In genomic region chr2:38223759-38224158, GRCm38 (mm10) we compare ENCODE assay signal across 22 mouse cellular contexts.
A peak's percentile ranks its signal among the peaks of the same experiment; 100 is the strongest.
DNase-seq lines count a peak whose midpoint lies in the region; ATAC-seq lines count a peak whose summit lies in the region.
"Had no signal": no experiment of that assay in that cellular context is flagged by ENCODE, and none has a peak within 500 bp of the region (broad histone marks: within the 10 kb centered on the region; RNA-seq: fewer than 3 reads in every experiment).

No protein-coding gene starts in this region.

- no peak overlapping the region for H3K27ac ChIP-seq in heart, embryonic 11.5 days (ENCODE audit: low read depth, low read length)
- no peak overlapping the region for H3K27ac ChIP-seq in hindbrain, embryonic 16.5 days (ENCODE audit: low read depth, low read length)
- H3K27ac ChIP-seq: embryonic facial prominence, embryonic 15.5 days; heart, adult 2 months; hindbrain, postnatal 0 days; limb, embryonic 15.5 days; liver, embryonic 15.5 days; midbrain, embryonic 13.5 days; neural tube, embryonic 13.5 days had no signal

- 61% methylated on average over 2 of the region's 2 CpGs for whole genome bisulfite sequencing in heart, embryonic 11.5 days (ENCODE audit: insufficient replicate concordance)
- WGBS in hindbrain, embryonic 16.5 days, result 43% methylated on average over 2 of the region's 2 CpGs

- H3K4me2 ChIP-seq in heart, embryonic 11.5 days, result no peak overlapping the region
- no peak overlapping the region for H3K4me2 ChIP-seq in hindbrain, embryonic 16.5 days (ENCODE audit: low read length)
- H3K4me2 ChIP-seq: embryonic facial prominence, embryonic 15.5 days; limb, embryonic 15.5 days; liver, embryonic 15.5 days; midbrain, embryonic 13.5 days; neural tube, embryonic 13.5 days had no signal

- H3K9ac ChIP-seq in heart, embryonic 11.5 days (ENCODE audit: low read depth, low read length), result no peak overlapping the region
- no peak overlapping the region for H3K9ac ChIP-seq in hindbrain, embryonic 16.5 days (ENCODE audit: low read depth, low read length)
- H3K9ac ChIP-seq: embryonic facial prominence, embryonic 15.5 days; limb, embryonic 15.5 days; liver, embryonic 15.5 days; midbrain, embryonic 13.5 days; neural tube, embryonic 13.5 days had no signal

- H3K27me3 ChIP-seq in heart, embryonic 11.5 days (ENCODE audit: control insufficient read depth, insufficient read depth, low read length), result no peaks in the 10 kb centered on the region
- peaks cover 10% of the 10 kb centered on the region for H3K27me3 ChIP-seq in hindbrain, embryonic 16.5 days (replicated peaks; ENCODE audit: control insufficient read depth, insufficient read depth, low read length)
- H3K27me3 ChIP-seq: embryonic facial prominence, embryonic 15.5 days; limb, embryonic 15.5 days; liver, embryonic 15.5 days had no signal

- ATAC-seq in heart, embryonic 11.5 days (replicated peaks; ENCODE audit: insufficient number of reproducible peaks, low FRiP score, low TSS enrichment), result no peak
- ATAC-seq in hindbrain, embryonic 16.5 days, result no peak
- ATAC-seq: hindbrain, postnatal 0 days; midbrain, embryonic 13.5 days had no signal

- no peaks in the 10 kb centered on the region for H3K4me1 ChIP-seq in heart, embryonic 11.5 days (ENCODE audit: control insufficient read depth, insufficient read depth, low read length)
- H3K4me1 ChIP-seq in hindbrain, embryonic 16.5 days (ENCODE audit: control insufficient read depth, insufficient read depth, low read depth, low read length), result no peaks in the 10 kb centered on the region
- H3K4me1 ChIP-seq: embryonic facial prominence, embryonic 15.5 days; limb, embryonic 15.5 days had no signal

- H3K36me3 ChIP-seq in heart, embryonic 11.5 days (ENCODE audit: control insufficient read depth, insufficient read depth, low read length), result no peaks in the 10 kb centered on the region
- H3K36me3 ChIP-seq in hindbrain, embryonic 16.5 days (ENCODE audit: control insufficient read depth, insufficient read depth, low read length), result no peaks in the 10 kb centered on the region
- H3K36me3 ChIP-seq: embryonic facial prominence, embryonic 15.5 days; limb, embryonic 15.5 days; liver, embryonic 15.5 days; midbrain, embryonic 13.5 days; neural tube, embryonic 13.5 days had no signal

- no peak overlapping the region for H3K4me3 ChIP-seq in heart, embryonic 11.5 days (ENCODE audit: low read depth, low read length)
- H3K4me3 ChIP-seq in hindbrain, embryonic 16.5 days (ENCODE audit: low read length), result no peak overlapping the region
- H3K4me3 ChIP-seq: embryonic facial prominence, embryonic 15.5 days; heart, adult 2 months; limb, embryonic 15.5 days; liver, embryonic 15.5 days; midbrain, embryonic 13.5 days; neural tube, embryonic 13.5 days had no signal

- DNase-seq in embryo, embryonic 11 days, result peak; percentile 12
- DNase-seq in embryo, embryonic 10 days (ENCODE audit: low spot score), result no peak
- DNase-seq in heart, adult 18-20 months, result peak; percentile 42 to 63
- DNase-seq in NIH3T3 (ENCODE audit: low read depth), result peak; percentile 72
- peak; percentile 13 for DNase-seq in gastrocnemius, postnatal 25 days
- no peak for DNase-seq in layer of hippocampus, adult 9-10 months (ENCODE audit: low spot score)
- DNase-seq: cerebellum, adult 2 months; kidney, adult 11 months; kidney, postnatal 14 days; right cerebral cortex, adult 18-20 months; spleen, adult 18-20 months; thymus, adult 18-20 months; thymus, postnatal 4 days had no signal

- no peaks in the 10 kb centered on the region for H3K9me3 ChIP-seq in heart, embryonic 11.5 days (replicated peaks; ENCODE audit: control insufficient read depth, low read length)
- H3K9me3 ChIP-seq in hindbrain, embryonic 16.5 days (ENCODE audit: control insufficient read depth, low read length), result no peaks in the 10 kb centered on the region
- H3K9me3 ChIP-seq: embryonic facial prominence, embryonic 15.5 days; limb, embryonic 15.5 days; liver, embryonic 15.5 days; midbrain, embryonic 13.5 days; neural tube, embryonic 13.5 days had no signal

Comparison
In these comparisons a context has a peak if more than half of its experiments do, and no peak if none do; other contexts are left out.
1. DNase-seq: peak in embryo, embryonic 11 days (single experiment), heart, adult 18-20 months (2 of 2), NIH3T3 (single experiment) and gastrocnemius, postnatal 25 days (single experiment); none in embryo, embryonic 10 days (single experiment) and layer of hippocampus, adult 9-10 months (single experiment).